ENCODE assay signal across 23 mouse cellular contexts in the genomic region with DNA sequence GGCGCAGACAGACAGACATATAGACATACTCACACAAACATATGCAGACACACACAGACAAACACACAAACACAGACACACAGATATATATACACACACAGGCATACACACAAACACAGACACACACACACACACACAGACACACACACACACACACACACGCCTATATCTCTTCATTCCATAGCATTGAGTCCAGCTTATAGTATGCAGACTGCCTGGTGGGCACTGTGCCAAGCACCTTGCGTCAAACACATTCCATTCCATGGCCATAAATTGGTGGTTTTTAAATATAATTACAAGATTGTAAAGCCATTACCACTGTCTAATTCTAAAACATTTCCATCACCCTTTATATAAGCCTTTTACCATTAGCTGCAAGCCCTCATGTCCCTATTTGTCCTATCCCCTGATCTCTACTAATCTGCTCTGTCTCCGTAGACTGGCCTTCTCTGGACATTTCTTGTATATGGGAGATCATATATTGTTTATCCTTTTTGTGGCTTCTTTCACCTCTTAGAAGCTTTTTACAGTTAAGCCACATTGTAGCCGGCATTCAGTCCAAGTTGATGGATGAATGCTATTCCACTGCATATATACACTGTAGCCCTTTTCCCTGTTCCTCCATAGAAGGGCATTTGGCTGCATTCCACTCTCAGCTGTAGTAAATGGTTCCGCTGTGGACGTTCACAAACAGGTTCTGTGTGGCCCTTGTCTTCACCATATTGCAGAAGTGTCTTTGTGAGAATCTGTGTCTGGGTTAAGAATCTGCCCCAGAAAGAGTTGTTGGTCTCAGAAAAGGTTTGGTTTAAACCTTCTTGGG. TPM values are rescaled to one million over a fixed set of nuclear protein-coding genes. Genes with fewer than 3 reads are reported as not detected.
A peak's percentile ranks its signal among the peaks of the same experiment; 100 is the strongest.
DNase-seq lines count a peak whose midpoint lies in the region; ATAC-seq lines count a peak whose summit lies in the region.
"Had no signal": no experiment of that assay in that cellular context is flagged by ENCODE, and none has a peak within 500 bp of the region (broad histone marks: within the 10 kb centered on the region; RNA-seq: fewer than 3 reads in every experiment).

No protein-coding gene starts in this region.

- H3K4me2 ChIP-seq in forebrain, embryonic 15.5 days (replicated peaks): no peak overlapping the region
- H3K4me2 ChIP-seq in forebrain, embryonic 16.5 days (ENCODE audit: low read length): no peak overlapping the region
- H3K4me2 ChIP-seq in neural tube, embryonic 15.5 days: no peak overlapping the region
- H3K4me2 ChIP-seq in intestine, embryonic 16.5 days (ENCODE audit: low read depth, low read length): no peak overlapping the region
- H3K4me2 ChIP-seq: heart, embryonic 12.5 days; liver, embryonic 11.5 days; midbrain, embryonic 15.5 days; neural tube, embryonic 13.5 days had no signal

- 0 out of 2 replicates have a peak, but pooled peaks have one; percentile 26 for ATAC-seq in forebrain, embryonic 15.5 days (replicated peaks)
- ATAC-seq in forebrain, embryonic 16.5 days: no peak
- no peak for ATAC-seq in neural tube, embryonic 15.5 days (ENCODE audit: low FRiP score)
- ATAC-seq in intestine, embryonic 16.5 days: peak; percentile 69; the same call in 1 of the 2 replicates
- ATAC-seq: hindbrain, embryonic 16.5 days; liver, postnatal 0 days; midbrain, embryonic 15.5 days had no signal

- no peaks in the 10 kb centered on the region for H3K36me3 ChIP-seq in forebrain, embryonic 15.5 days
- H3K36me3 ChIP-seq in forebrain, embryonic 16.5 days (ENCODE audit: control insufficient read depth, insufficient read depth): no peaks in the 10 kb centered on the region
- no peaks in the 10 kb centered on the region for H3K36me3 ChIP-seq in neural tube, embryonic 15.5 days
- no peaks in the 10 kb centered on the region for H3K36me3 ChIP-seq in intestine, embryonic 16.5 days (ENCODE audit: control insufficient read depth, insufficient read depth, low read length)
- H3K36me3 ChIP-seq: hindbrain, embryonic 10.5 days; midbrain, embryonic 15.5 days; neural tube, embryonic 13.5 days had no signal

- H3K4me3 ChIP-seq in forebrain, embryonic 15.5 days: no peak overlapping the region
- no peak overlapping the region for H3K4me3 ChIP-seq in forebrain, embryonic 16.5 days (replicated peaks; ENCODE audit: low read length)
- H3K4me3 ChIP-seq in neural tube, embryonic 15.5 days (replicated peaks): no peak overlapping the region
- no peak overlapping the region for H3K4me3 ChIP-seq in intestine, embryonic 16.5 days (ENCODE audit: low read length)
- H3K4me3 ChIP-seq: heart, embryonic 12.5 days; hindbrain, embryonic 10.5 days; midbrain, embryonic 15.5 days; neural tube, embryonic 13.5 days had no signal

- H3K9me3 ChIP-seq in forebrain, embryonic 15.5 days: no peaks in the 10 kb centered on the region
- H3K9me3 ChIP-seq in forebrain, embryonic 16.5 days (ENCODE audit: control insufficient read depth, low read length): no peaks in the 10 kb centered on the region
- H3K9me3 ChIP-seq in neural tube, embryonic 15.5 days (replicated peaks): no peaks in the 10 kb centered on the region
- no peaks in the 10 kb centered on the region for H3K9me3 ChIP-seq in intestine, embryonic 16.5 days (ENCODE audit: control insufficient read depth, low read length)
- H3K9me3 ChIP-seq: heart, embryonic 12.5 days; hindbrain, embryonic 10.5 days; midbrain, embryonic 15.5 days; neural tube, embryonic 13.5 days had no signal

- no peak overlapping the region for H3K27ac ChIP-seq in forebrain, embryonic 15.5 days (replicated peaks)
- no peak overlapping the region for H3K27ac ChIP-seq in forebrain, embryonic 16.5 days (ENCODE audit: low read length)
- 0 out of 2 replicates have a peak overlapping the region, but pooled peaks have one; percentile 6 for H3K27ac ChIP-seq in neural tube, embryonic 15.5 days (replicated peaks)
- peak overlapping the region; percentile 47 for H3K27ac ChIP-seq in intestine, embryonic 16.5 days (ENCODE audit: low read length)
- H3K27ac ChIP-seq: hindbrain, embryonic 10.5 days; macrophage; midbrain, embryonic 15.5 days; neural tube, embryonic 13.5 days had no signal

- 71% methylated on average over 7 of the region's 7 CpGs for WGBS in forebrain, embryonic 15.5 days
- WGBS in forebrain, embryonic 16.5 days: 63% methylated on average over 7 of the region's 7 CpGs
- 68% methylated on average over 7 of the region's 7 CpGs for WGBS in neural tube, embryonic 15.5 days
- WGBS in intestine, embryonic 16.5 days: 50% methylated on average over 7 of the region's 7 CpGs

- DNase-seq in neural tube, embryonic 10.5 days (ENCODE audit: extremely low spot score, low spot score): no peak
- DNase-seq in gastrocnemius, postnatal 25 days: no peak
- DNase-seq in layer of hippocampus, adult 9-10 months (ENCODE audit: low spot score): no peak
- DNase-seq: adrenal gland, adult 2 months; cerebellum, adult 8-10 months; gastrocnemius, postnatal 10 days; heart, adult 18-20 months; heart, postnatal 10 days; kidney, adult 18-20 months; liver, postnatal 0 days; right cerebral cortex, adult 18-20 months; thymus, postnatal 25 days had no signal

- H3K9ac ChIP-seq in forebrain, embryonic 15.5 days (replicated peaks): no peak overlapping the region
- no peak overlapping the region for H3K9ac ChIP-seq in forebrain, embryonic 16.5 days (replicated peaks; ENCODE audit: low read depth, low read length)
- H3K9ac ChIP-seq in neural tube, embryonic 15.5 days (replicated peaks): no peak overlapping the region
- H3K9ac ChIP-seq in intestine, embryonic 16.5 days (ENCODE audit: low read depth, low read length): no peak overlapping the region
- H3K9ac ChIP-seq: heart, embryonic 12.5 days; liver, postnatal 0 days; midbrain, embryonic 15.5 days; neural tube, embryonic 13.5 days had no signal

- no peaks in the 10 kb centered on the region for H3K27me3 ChIP-seq in forebrain, embryonic 15.5 days
- H3K27me3 ChIP-seq in forebrain, embryonic 16.5 days (replicated peaks; ENCODE audit: control insufficient read depth, insufficient read depth, low read length): no peaks in the 10 kb centered on the region
- H3K27me3 ChIP-seq in neural tube, embryonic 15.5 days (replicated peaks): no peaks in the 10 kb centered on the region
- no peaks in the 10 kb centered on the region for H3K27me3 ChIP-seq in intestine, embryonic 16.5 days (replicated peaks; ENCODE audit: control insufficient read depth, insufficient read depth, low read length)
- H3K27me3 ChIP-seq: heart, embryonic 12.5 days; midbrain, embryonic 15.5 days; neural tube, embryonic 13.5 days had no signal

- peaks cover 9% of the 10 kb centered on the region for H3K4me1 ChIP-seq in forebrain, embryonic 15.5 days
- peaks cover 5% of the 10 kb centered on the region; the same call in 1 of the 2 replicates for H3K4me1 ChIP-seq in forebrain, embryonic 16.5 days (replicated peaks; ENCODE audit: control insufficient read depth, insufficient read depth, low read length)
- H3K4me1 ChIP-seq in neural tube, embryonic 15.5 days: 0 out of 2 replicates have a peak, but pooled peaks cover 7% of the 10 kb centered on the region
- 0 out of 2 replicates have a peak, but pooled peaks cover 3% of the 10 kb centered on the region for H3K4me1 ChIP-seq in intestine, embryonic 16.5 days (ENCODE audit: control insufficient read depth, insufficient read depth, low read length)
- H3K4me1 ChIP-seq: midbrain, embryonic 15.5 days had no signal

RNA-seq across cellular contexts. Expression of a gene that starts 31.0 kb away (rescaled TPM):
- polyA plus RNA-seq in forebrain, embryonic 15.5 days (2015; fragmentation: Nextera tagmentation; extraction: Ambion mirVana): 22.1 and 23.0 TPM in 2 replicates
- polyA plus RNA-seq in forebrain, embryonic 16.5 days (2015; fragmentation: Nextera tagmentation; extraction: Ambion mirVana): 25.7 and 28.1 TPM in 2 replicates
- 12.1 and 14.5 TPM in 2 replicates for polyA plus RNA-seq in neural tube, embryonic 15.5 days (2015; fragmentation: Nextera tagmentation; extraction: Ambion mirVana)
- polyA plus RNA-seq in intestine, embryonic 16.5 days (2015; fragmentation: Nextera tagmentation; extraction: Ambion mirVana): 5.8 TPM in 2 replicates
- total RNA-seq in gastrocnemius, postnatal 25 days (2021): 100 to 1,000 TPM; 114 to 132 TPM

RNA-seq across cellular contexts. Expression of a gene that starts 54.1 kb away (rescaled TPM):
- 89.3 and 94.1 TPM in 2 replicates for polyA plus RNA-seq in forebrain, embryonic 15.5 days (2015; fragmentation: Nextera tagmentation; extraction: Ambion mirVana)
- polyA plus RNA-seq in forebrain, embryonic 16.5 days (2015; fragmentation: Nextera tagmentation; extraction: Ambion mirVana): 78.2 and 88.4 TPM in 2 replicates
- 44.1 and 57.0 TPM in 2 replicates for polyA plus RNA-seq in neural tube, embryonic 15.5 days (2015; fragmentation: Nextera tagmentation; extraction: Ambion mirVana)
- polyA plus RNA-seq in intestine, embryonic 16.5 days (2015; fragmentation: Nextera tagmentation; extraction: Ambion mirVana): 59.6 and 64.1 TPM in 2 replicates
- total RNA-seq in gastrocnemius, postnatal 25 days (2021): 100 to 1,000 TPM in 1 of 2 experiments, 10 to 100 TPM in 1; 94.8 to 112 TPM

Comparison
In these comparisons a context has a peak if more than half of its experiments do, and no peak if none do; other contexts are left out.
1. ATAC-seq: peak in forebrain, embryonic 15.5 days (single experiment) and intestine, embryonic 16.5 days (single experiment); none in forebrain, embryonic 16.5 days (single experiment) and neural tube, embryonic 15.5 days (single experiment).
2. H3K27ac ChIP-seq: peak in neural tube, embryonic 15.5 days (single experiment) and intestine, embryonic 16.5 days (single experiment); none in forebrain, embryonic 15.5 days (single experiment) and forebrain, embryonic 16.5 days (single experiment).